ENCODE assay signal across 8 mouse cellular contexts in the genomic region with DNA sequence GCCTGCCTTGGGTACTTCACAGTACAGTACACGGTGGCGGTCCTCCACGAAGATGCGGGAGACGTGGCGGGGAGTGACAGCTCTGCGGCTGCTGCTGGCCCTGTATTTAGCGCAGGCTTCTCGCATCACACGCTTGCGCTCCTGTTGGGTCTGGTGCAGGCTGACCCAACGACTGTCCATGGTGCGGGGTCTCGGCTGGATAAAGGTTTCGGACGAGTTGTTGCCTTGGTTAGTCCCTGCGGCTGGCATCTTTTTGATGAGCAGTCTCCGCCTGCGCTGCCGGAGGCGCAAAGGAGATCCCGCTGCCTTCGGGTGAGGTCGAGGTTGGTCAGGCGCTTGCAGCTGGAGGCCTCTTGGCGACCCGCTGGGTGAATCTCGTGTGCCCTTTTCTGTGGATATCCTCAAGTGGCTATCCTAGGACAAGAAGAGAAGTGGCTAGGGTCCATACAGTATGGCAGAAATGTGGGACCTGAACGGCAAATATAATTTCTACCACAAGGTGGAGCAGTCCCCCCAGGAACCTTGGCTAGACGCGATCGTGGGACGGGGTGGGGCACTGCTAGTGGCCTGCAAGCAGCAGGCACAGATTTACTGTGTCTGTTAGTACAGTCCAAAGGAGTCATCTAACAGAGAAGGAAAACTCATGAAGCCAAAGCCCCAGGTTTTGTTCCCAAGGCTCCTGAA. TPM values are rescaled to one million over a fixed set of nuclear protein-coding genes. Genes with fewer than 3 reads are reported as not detected.
DNase-seq lines count a peak whose midpoint lies in the region; ATAC-seq and TF ChIP-seq lines count a peak whose summit lies in the region.

No protein-coding gene starts in this region.

- H3K4me1 ChIP-seq in embryonic facial prominence, embryonic 11.5 days (ENCODE audit: control insufficient read depth, insufficient read depth, low read length): no peaks in the 10 kb centered on the region
- H3K4me1 ChIP-seq in heart, adult 2 months (ENCODE audit: control insufficient read depth, insufficient read depth, low read length): no peaks in the 10 kb centered on the region
- peaks cover 11% of the 10 kb centered on the region; the same call in 1 of the 2 replicates for H3K4me1 ChIP-seq in midbrain, embryonic 12.5 days

- no peaks in the 10 kb centered on the region for H3K9me3 ChIP-seq in embryonic facial prominence, embryonic 11.5 days (replicated peaks; ENCODE audit: control insufficient read depth, low read length)
- no peaks in the 10 kb centered on the region for H3K9me3 ChIP-seq in midbrain, embryonic 12.5 days

- no peaks in the 10 kb centered on the region for H3K36me3 ChIP-seq in embryonic facial prominence, embryonic 11.5 days (replicated peaks; ENCODE audit: control insufficient read depth, insufficient read depth, low read depth, low read length)
- no peaks in the 10 kb centered on the region for H3K36me3 ChIP-seq in heart, adult 2 months (ENCODE audit: control insufficient read depth, insufficient read depth, low read length)
- H3K36me3 ChIP-seq in midbrain, embryonic 12.5 days: no peaks in the 10 kb centered on the region

- peak overlapping the region; percentile 5; the same call in 1 of the 2 replicates for H3K4me3 ChIP-seq in embryonic facial prominence, embryonic 11.5 days (ENCODE audit: low read depth, low read length)
- H3K4me3 ChIP-seq in heart, adult 2 months: no peak overlapping the region
- H3K4me3 ChIP-seq in midbrain, embryonic 12.5 days: peak overlapping the region; percentile 23

- DNase-seq in 3T3-L1 (ENCODE audit: low read depth, low spot score): peak; percentile 72
- DNase-seq in adrenal gland, postnatal 10 days: peak; percentile 86
- DNase-seq in embryonic facial prominence, embryonic 11.5 days (ENCODE audit: low spot score): peak; percentile 91
- peak; percentile 65 to 79 for DNase-seq in heart, adult 2 months
- peak; percentile 64 for DNase-seq in kidney, adult 11 months
- peak; percentile 77 to 80 for DNase-seq in left cerebral cortex, postnatal 36 days (ENCODE audit: low spot score in 2 of 2)
- DNase-seq in spleen, postnatal 10 days (ENCODE audit: low spot score in 2 of 2): peak; percentile 16 to 59

- no peaks in the 10 kb centered on the region for H3K79me2 ChIP-seq in heart, adult 2 months (replicated peaks; ENCODE audit: control insufficient read depth, insufficient read depth, low read length)

- no peak overlapping the region for H3K27ac ChIP-seq in embryonic facial prominence, embryonic 11.5 days (replicated peaks; ENCODE audit: low read depth, low read length)
- no peak overlapping the region for H3K27ac ChIP-seq in heart, adult 2 months
- no peak overlapping the region for H3K27ac ChIP-seq in midbrain, embryonic 12.5 days (replicated peaks)

- intact Hi-C loops in heart, adult 2 months (cut with DNase I): loop anchor here (1.0 to 10.0 kb wide), 3 partner anchors 43 to 589 kb away; no protein-coding TSS in a partner anchor
- intact Hi-C loops in left cerebral cortex, postnatal 36 days (cut with DNase I): loop anchor here (1.0 to 10.0 kb wide), 5 partner anchors 43 to 589 kb away; a partner anchor contains a TSS

- TF ChIP-seq EP300 in heart, adult 2 months (IDR thresholded peaks at IDR 0.05; ENCODE audit: insufficient read depth, low read depth, low read length): peak; percentile 53; the same call in 1 of the 2 replicates

- no peak for ATAC-seq in embryonic facial prominence, embryonic 11.5 days (replicated peaks; ENCODE audit: insufficient number of reproducible peaks, low FRiP score, low TSS enrichment, low read depth)
- peak; percentile 27; the same call in 1 of the 2 replicates for ATAC-seq in midbrain, embryonic 12.5 days (ENCODE audit: low FRiP score, low read depth)

- H3K4me2 ChIP-seq in embryonic facial prominence, embryonic 11.5 days (ENCODE audit: low read depth, low read length): peak overlapping the region; percentile 32
- peak overlapping the region; percentile 44 for H3K4me2 ChIP-seq in midbrain, embryonic 12.5 days (replicated peaks)

- peak; percentile 90 for TF ChIP-seq CTCF in heart, adult 2 months (IDR thresholded peaks at IDR 0.05)

- WGBS in embryonic facial prominence, embryonic 11.5 days: 8% methylated on average over 33 of the region's 33 CpGs
- 12% methylated on average over 33 of the region's 33 CpGs for WGBS in heart, adult 2 months
- WGBS in midbrain, embryonic 12.5 days: 6% methylated on average over 33 of the region's 33 CpGs

- H3K27me3 ChIP-seq in embryonic facial prominence, embryonic 11.5 days (ENCODE audit: control insufficient read depth, insufficient read depth, low read length): peaks cover 22% of the 10 kb centered on the region
- peaks cover 7% of the 10 kb centered on the region for H3K27me3 ChIP-seq in heart, adult 2 months (ENCODE audit: control insufficient read depth, insufficient read depth, low read length)
- peaks cover 42% of the 10 kb centered on the region for H3K27me3 ChIP-seq in midbrain, embryonic 12.5 days

- no peak overlapping the region for H3K9ac ChIP-seq in embryonic facial prominence, embryonic 11.5 days (replicated peaks; ENCODE audit: low read length)
- H3K9ac ChIP-seq in heart, adult 2 months (ENCODE audit: low read depth, low read length): no peak overlapping the region
- no peak overlapping the region for H3K9ac ChIP-seq in midbrain, embryonic 12.5 days (replicated peaks)

- TF ChIP-seq POLR2A in heart, adult 2 months (IDR thresholded peaks at IDR 0.05; ENCODE audit: insufficient read depth, low read depth, low read length): no peak

RNA-seq across cellular contexts. Expression of a gene that starts 19.4 kb away (rescaled TPM):
- total RNA-seq in adrenal gland, postnatal 10 days (2021): 10 to 100 TPM; 15.4 to 17.4 TPM
- polyA plus RNA-seq in embryonic facial prominence, embryonic 11.5 days (2014; fragmentation: Nextera tagmentation; extraction: Ambion mirVana): 20.7 and 27.6 TPM in 2 replicates
- 1 to 10 TPM; 3.6 to 3.8 TPM for total RNA-seq in heart, adult 2 months (2021)
- polyA plus RNA-seq in heart, adult 2 months (2012; rRNA removed): 4.1 and 5.7 TPM in 2 replicates
- 10 to 100 TPM; 11.7 to 14.0 TPM for total RNA-seq in left cerebral cortex, postnatal 36 days (2021)
- 35.4 and 35.8 TPM in 2 replicates for polyA plus RNA-seq in midbrain, embryonic 12.5 days (2016; fragmentation: Nextera tagmentation; extraction: Ambion mirVana)

Comparison
In these comparisons a context has a peak if more than half of its experiments do, and no peak if none do; other contexts are left out.
1. DNase-seq: peak in every context shown above with its lines; median percentile 91 in embryonic facial prominence, embryonic 11.5 days; 86 in adrenal gland, postnatal 10 days; 78 in left cerebral cortex, postnatal 36 days; 72 in 3T3-L1; 72 in heart, adult 2 months; 64 in kidney, adult 11 months; 38 in spleen, postnatal 10 days.